Mouse (Mus musculus): ENCODE results near the gene Galns. TPM values are rescaled to one million over a fixed set of nuclear protein-coding genes. Genes with fewer than 3 reads are reported as not detected.
A peak's percentile ranks its signal among the peaks of the same experiment; 100 is the strongest.

Galns gene
- polyA plus RNA-seq, 1 experiment from 2014 or later, result 11.1 TPM

DNA sequence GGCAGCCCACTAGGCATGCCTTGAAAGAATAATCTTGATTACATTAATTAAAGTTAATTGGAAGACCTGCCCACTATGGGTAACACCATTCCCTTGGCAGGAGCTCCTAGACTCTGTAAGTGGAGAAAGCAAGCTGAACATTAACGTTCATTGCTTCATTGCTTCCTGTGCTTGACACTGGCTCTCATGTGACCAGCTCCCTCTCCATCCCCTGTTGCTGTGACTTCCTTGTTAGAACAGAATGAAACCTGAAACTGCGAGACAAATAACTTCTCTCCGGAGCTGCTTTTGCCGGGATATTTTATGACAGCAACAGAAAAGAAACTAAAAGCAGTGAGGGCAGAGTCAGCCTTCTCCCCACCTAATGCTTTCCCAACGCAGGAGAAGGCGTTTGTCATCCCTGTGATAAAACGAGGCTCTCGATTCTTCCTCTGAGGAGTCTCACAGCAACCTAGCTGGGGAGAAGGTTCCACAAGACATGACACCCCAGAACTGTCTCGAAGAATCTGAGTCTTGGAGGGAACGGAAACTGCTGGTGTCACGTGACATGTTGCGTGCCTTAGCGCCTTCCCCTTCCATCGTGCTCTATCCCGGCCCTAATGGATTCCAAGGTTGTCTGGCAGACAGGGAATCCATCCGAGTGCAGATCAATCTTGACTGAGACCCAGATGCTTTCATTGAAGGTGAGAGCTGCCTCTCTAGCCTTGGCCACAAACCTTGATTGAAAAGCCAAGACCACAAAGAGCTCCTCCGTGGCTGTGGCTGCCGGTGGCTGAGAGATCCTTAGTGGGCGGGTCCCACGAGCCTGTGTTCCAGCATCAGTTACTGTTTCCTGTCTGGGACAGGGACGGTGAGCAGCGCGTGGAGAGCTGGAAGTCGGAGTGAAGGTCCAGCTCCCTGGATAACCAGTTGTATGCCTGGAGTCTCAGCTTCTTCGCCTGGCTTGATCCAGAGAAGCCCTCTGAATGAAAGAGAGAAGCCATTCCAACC is 46.6 kb downstream of the Galns start:
- no peak for ATAC-seq (ENCODE audit: extremely low read depth, insufficient number of reproducible peaks, low FRiP score, low TSS enrichment)
- 76% methylated on average over 25 of the region's 25 CpGs for WGBS
- H3K27ac ChIP-seq (replicated peaks), result no peak overlapping the region

DNA sequence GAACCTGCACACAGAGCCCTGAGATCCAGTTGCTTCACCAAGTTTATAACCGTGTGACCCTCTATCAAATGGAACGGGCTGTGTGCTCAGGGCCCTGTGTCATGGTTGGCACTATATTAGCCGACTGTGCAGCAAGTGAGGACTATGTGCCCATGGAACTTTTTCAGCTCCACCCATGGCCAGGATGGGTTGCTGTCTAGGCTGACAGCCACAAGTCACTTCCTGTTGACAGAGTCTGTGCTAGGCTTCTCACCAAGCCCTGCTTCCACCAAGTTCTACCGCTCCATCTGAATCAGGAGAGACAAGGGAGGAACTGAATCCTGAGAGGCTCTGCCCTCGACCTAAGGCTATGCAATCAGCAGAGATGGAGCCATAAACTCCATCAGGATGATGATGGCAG is 50.1 kb downstream of the Galns start:
- no peak for ATAC-seq (ENCODE audit: extremely low read depth, insufficient number of reproducible peaks, low FRiP score, low TSS enrichment)
- H3K36me3 ChIP-seq, result no peaks in the 10 kb centered on the region
- WGBS, result 74% methylated on average over 5 of the region's 5 CpGs
- peaks cover 28% of the 10 kb centered on the region for H3K4me1 ChIP-seq
- H3K4me2 ChIP-seq, result no peak overlapping the region
- no peak overlapping the region for H3K4me3 ChIP-seq
- H3K27ac ChIP-seq (replicated peaks), result no peak overlapping the region
- no peak overlapping the region for H3K9ac ChIP-seq
- no peaks in the 10 kb centered on the region for H3K27me3 ChIP-seq (replicated peaks)
- H3K9me3 ChIP-seq, result no peaks in the 10 kb centered on the region

More for the DNA sequence above, 46.6 kb downstream of the Galns start:
- peaks cover 28% of the 10 kb centered on the region for H3K4me1 ChIP-seq
- no peak overlapping the region for H3K4me2 ChIP-seq
- H3K36me3 ChIP-seq, result peaks cover 5% of the 10 kb centered on the region
- H3K9ac ChIP-seq, result 0 out of 2 replicates have a peak overlapping the region, but pooled peaks have one; percentile 3
- no peaks in the 10 kb centered on the region for H3K9me3 ChIP-seq
- no peaks in the 10 kb centered on the region for H3K27me3 ChIP-seq (replicated peaks)
- no peak overlapping the region for H3K4me3 ChIP-seq

- WGBS, result 10% methylated on average over 12 of the region's 12 CpGs
- peak overlapping the region; percentile 72 for H3K27ac ChIP-seq (replicated peaks)
Measured at GRCm38 (mm10) chr8:122558671-122559349, 52.5 kb downstream of the Galns start.

DNA sequence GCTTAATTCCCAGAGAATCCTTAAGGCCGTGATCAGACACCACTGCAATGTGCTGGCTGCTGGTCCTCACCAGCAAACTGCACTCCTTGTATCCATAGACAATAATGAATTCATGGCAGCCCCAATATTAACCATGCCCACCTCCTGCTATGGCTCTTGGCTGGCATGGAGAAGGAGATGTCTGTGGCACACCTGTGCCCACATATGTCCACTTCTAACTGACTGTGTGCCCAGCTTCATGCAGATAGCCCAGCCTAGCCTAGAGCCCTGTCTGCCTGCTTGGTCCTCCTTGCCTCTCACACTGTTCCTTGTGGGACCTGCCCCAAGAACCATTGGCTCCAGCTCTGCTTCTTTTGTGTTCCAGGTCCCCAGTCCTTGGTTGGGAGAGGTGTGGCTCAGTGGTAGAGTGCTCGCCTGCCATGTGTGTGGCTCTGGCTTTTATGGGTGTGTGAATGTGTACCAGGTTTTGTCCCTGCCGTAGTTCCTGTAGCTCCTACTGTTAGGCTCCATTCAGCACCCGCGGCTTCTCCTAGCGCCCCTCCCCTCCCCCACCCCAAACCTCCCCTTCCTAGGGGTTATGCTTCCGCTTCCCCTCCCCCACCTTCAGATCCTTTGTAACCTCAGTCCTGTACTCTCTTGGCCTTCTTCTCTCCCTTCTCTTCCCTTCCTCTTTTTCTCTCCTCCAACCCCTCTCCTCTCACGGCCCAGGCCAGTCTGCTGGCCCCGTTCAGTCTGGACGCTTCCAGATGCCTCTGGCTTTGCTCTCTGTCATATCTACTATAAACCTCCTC is 53.8 kb downstream of the Galns start:
- 37% methylated on average over 10 of the region's 10 CpGs for WGBS
- Histone ChIP-seq H3K4me3 (no peak overlapping the region), H3K4me2 (peak overlapping the region; percentile 43; the same call in 1 of the 2 replicates)

More at GRCm38 (mm10) chr8:122558671-122559349, 52.5 kb downstream of the Galns start:
- ATAC-seq (ENCODE audit: extremely low read depth, insufficient number of reproducible peaks, low FRiP score, low TSS enrichment), result no peak
- Histone ChIP-seq H3K9ac (0 out of 2 replicates have a peak overlapping the region, but pooled peaks have one; percentile 34), H3K36me3 (no peaks in the 10 kb centered on the region), H3K4me1 (peaks cover 35% of the 10 kb centered on the region), H3K4me2 (no peak overlapping the region; the same call in 1 of the 2 replicates), H3K4me3 (no peak overlapping the region), H3K27me3 (replicated peaks) (no peaks in the 10 kb centered on the region), H3K9me3 (no peaks in the 10 kb centered on the region)

DNA sequence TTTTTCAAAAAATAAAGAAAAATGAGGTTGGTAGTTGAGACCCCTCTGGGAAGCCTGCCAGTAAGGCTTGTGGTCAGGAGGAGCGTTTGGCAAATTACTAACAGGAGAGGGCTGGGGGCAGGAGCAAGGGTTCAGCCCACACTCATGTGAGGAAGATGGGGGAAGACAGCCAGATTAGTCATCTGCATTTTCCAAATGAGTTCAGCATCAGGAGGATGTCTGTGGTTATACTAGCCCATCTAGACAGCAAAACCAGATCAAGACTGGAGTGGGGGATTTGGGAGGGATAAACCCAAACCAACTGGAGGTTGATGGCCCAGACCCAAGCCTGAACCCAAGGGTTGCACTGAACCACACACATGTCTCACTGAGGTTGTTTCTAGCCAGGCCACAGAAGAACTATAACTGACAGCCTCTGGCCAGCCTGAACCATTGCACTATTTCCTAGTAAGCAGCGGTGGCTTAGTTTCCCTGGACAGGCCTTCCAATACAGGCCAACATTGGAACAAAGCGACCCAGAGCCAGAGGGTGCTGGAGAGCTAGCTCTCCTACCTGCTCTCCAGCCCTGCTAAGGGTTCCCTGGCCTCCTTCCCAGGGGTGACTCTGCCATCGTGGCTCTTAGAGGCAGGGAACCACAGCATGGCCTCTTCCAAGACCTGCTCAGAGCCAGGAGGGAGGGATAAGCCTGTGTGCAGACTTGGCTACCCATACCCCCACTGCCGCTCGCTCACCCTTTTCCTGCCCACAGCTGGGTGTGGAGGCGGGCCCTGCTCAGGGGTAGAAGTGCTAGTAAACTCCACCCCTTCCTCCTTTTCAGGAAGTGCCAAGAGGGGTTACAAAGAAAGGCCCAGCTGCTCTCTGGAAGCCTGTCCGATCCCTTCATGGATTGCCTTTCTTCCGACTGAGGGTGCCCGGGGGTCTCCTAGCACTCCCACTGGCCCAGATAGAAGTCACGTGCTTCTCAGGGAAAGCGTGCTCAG is 54.9 kb downstream of the Galns start:
- WGBS, result 52% methylated on average over 12 of the region's 12 CpGs
- ATAC-seq (ENCODE audit: extremely low read depth, insufficient number of reproducible peaks, low FRiP score, low TSS enrichment), result no peak
- peak overlapping the region; percentile 59 for H3K9ac ChIP-seq
- no peaks in the 10 kb centered on the region for H3K36me3 ChIP-seq
- no peaks in the 10 kb centered on the region for H3K9me3 ChIP-seq
- peaks cover 38% of the 10 kb centered on the region for H3K4me1 ChIP-seq
- no peaks in the 10 kb centered on the region for H3K27me3 ChIP-seq (replicated peaks)
- no peak overlapping the region for H3K4me3 ChIP-seq
- H3K4me2 ChIP-seq, result peak overlapping the region; percentile 43
- peak overlapping the region; percentile 66 for H3K27ac ChIP-seq (replicated peaks)

More for the DNA sequence above, 53.8 kb downstream of the Galns start:
- peaks cover 35% of the 10 kb centered on the region for H3K4me1 ChIP-seq
- H3K9ac ChIP-seq, result peak overlapping the region; percentile 59; the same call in 1 of the 2 replicates
- no peaks in the 10 kb centered on the region for H3K9me3 ChIP-seq
- H3K27me3 ChIP-seq (replicated peaks), result no peaks in the 10 kb centered on the region
- H3K27ac ChIP-seq (replicated peaks), result peak overlapping the region; percentile 66; the same call in 1 of the 2 replicates
- ATAC-seq (ENCODE audit: extremely low read depth, insufficient number of reproducible peaks, low FRiP score, low TSS enrichment), result no peak
- H3K36me3 ChIP-seq, result no peaks in the 10 kb centered on the region

GRCm38 (mm10) chr8:122554786-122555185 is 56.5 kb downstream of the Galns start:
- WGBS, result 75% methylated on average over 6 of the region's 6 CpGs
- H3K4me1 ChIP-seq, result peaks cover 45% of the 10 kb centered on the region

DNA sequence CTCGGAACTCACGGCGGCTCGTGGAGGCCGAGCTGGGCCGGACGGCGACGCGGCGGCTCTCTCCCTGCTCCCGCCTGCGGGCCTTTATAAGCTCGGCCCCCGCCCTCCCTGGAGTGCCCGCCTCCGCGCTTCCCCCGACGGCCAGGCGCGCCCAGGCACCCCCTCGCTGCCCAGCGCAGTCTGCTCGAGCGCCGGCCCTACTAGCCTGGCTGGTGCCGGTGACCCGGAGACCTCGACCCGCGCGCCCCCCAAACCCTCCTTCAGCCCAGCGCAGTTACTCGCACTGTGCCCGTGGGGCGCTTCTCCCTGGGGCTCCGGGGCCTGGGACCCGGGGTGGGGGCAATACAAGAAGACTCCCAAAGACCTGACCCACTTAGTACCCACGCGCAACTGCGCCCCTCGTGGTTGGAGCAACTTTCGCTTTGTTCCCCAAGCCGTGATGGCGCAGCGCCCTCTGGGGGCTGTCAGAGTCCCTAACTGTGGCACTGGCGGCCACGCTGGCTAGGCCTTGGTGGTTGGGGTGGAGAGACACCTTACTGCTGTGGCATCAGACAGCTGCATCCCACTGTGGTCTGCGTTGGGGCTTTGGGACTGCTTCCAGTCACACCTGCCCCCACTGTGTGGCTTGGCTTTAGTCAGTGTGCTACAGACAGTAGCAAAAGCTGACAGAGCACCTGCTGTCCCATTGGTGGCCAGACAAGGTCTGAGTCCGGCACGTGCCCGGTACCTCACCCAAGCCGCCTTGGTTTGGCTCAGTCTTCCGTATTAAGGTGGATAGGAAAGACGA is 59.8 kb downstream of the Galns start, which contains the start of gene Piezo1:
Piezo1 (minus strand) TSS at position 65 of the 787 bp plus-strand sequence.
- ATAC-seq (ENCODE audit: extremely low read depth, insufficient number of reproducible peaks, low FRiP score, low TSS enrichment), result peak; percentile 61
- Histone ChIP-seq H3K4me1 (peaks cover 52% of the 10 kb centered on the region), H3K36me3 (no peaks in the 10 kb centered on the region), H3K27ac (replicated peaks) (peak within 1 kb of the TSS; percentile 84), H3K27me3 (replicated peaks) (no peaks in the 10 kb centered on the region), H3K4me3 (peak within 1 kb of the TSS; percentile 72), H3K9me3 (no peaks in the 10 kb centered on the region), H3K4me2 (peak within 1 kb of the TSS; percentile 80), H3K9ac (peak within 1 kb of the TSS; percentile 90)
- WGBS, result 10% methylated on average over 50 of the region's 56 CpGs

More at GRCm38 (mm10) chr8:122554786-122555185, 56.5 kb downstream of the Galns start:
- Histone ChIP-seq H3K9ac (no peak overlapping the region), H3K4me3 (no peak overlapping the region), H3K36me3 (no peaks in the 10 kb centered on the region), H3K9me3 (no peaks in the 10 kb centered on the region), H3K4me2 (no peak overlapping the region), H3K27ac (replicated peaks) (no peak overlapping the region), H3K27me3 (replicated peaks) (no peaks in the 10 kb centered on the region)
- no peak for ATAC-seq (ENCODE audit: extremely low read depth, insufficient number of reproducible peaks, low FRiP score, low TSS enrichment)

DNA sequence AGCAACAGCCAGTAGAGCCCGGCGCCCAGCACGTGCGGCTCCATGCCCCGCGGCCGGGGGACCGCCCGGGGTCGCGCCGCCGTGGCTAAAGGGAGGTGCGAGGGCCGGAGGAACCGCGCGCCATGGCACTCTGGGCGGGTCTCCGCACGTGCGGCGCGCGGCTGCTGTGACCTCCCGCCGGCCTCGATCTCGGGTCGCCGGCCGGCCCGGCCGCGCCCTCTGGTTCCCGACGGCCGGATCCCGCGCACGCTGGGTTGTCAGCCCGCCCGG is 60.3 kb downstream of the Galns start:
- Histone ChIP-seq H3K9me3 (no peaks in the 10 kb centered on the region), H3K9ac (peak overlapping the region; percentile 90), H3K27ac (replicated peaks) (peak overlapping the region; percentile 84), H3K4me3 (peak overlapping the region; percentile 72), H3K36me3 (no peaks in the 10 kb centered on the region), H3K4me2 (peak overlapping the region; percentile 80), H3K4me1 (peaks cover 53% of the 10 kb centered on the region), H3K27me3 (replicated peaks) (no peaks in the 10 kb centered on the region)
- no peak; the same call in 1 of the 2 replicates for ATAC-seq (ENCODE audit: extremely low read depth, insufficient number of reproducible peaks, low FRiP score, low TSS enrichment)
- under 1% methylated on average over 37 of the region's 43 CpGs for WGBS

DNA sequence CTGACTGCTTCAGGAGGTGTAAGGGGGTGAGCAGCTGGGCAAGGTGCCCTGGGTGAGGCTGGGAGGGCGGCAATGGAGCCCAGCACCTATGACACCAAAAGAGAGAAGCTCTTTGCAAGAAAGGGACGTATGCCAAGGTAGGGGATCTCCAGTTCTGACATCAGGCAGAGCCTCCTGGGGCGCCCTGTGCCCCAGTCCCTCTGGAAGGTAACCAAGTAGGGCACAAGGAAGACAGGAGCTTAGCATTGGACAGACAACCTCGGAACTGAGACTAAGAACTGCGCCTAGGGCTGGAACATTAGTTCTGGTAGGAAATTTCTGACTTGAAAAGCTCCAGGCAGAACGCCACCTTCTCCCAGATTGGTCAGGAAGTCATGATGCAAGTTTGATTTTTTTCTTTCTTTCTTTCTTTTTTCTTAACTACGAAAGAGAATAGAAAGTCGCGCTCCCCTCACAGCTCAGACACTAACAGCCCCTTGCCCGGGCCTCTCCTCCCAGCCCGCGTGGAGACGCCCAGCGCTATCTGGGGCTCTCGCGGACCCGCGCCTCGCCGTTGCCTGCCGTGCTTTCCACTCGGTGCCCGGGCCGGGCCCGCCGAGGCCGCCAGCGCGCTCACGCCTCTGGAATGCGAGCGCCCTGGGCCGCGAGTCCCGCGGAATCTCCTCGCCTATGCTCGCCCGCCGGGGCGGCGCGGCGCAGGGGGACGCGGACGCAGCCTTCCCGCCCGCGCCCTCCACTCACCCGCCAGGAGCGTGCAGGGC is 60.8 kb downstream of the Galns start:
- ATAC-seq (ENCODE audit: extremely low read depth, insufficient number of reproducible peaks, low FRiP score, low TSS enrichment), result peak; percentile 21; the same call in 1 of the 2 replicates
- WGBS, result 2% methylated on average over 45 of the region's 52 CpGs
- no peaks in the 10 kb centered on the region for H3K27me3 ChIP-seq (replicated peaks)
- peak overlapping the region; percentile 84 for H3K27ac ChIP-seq (replicated peaks)
- peaks cover 57% of the 10 kb centered on the region for H3K4me1 ChIP-seq
- peak overlapping the region; percentile 72 for H3K4me3 ChIP-seq
- H3K9ac ChIP-seq, result peak overlapping the region; percentile 90
- H3K36me3 ChIP-seq, result no peaks in the 10 kb centered on the region
- H3K4me2 ChIP-seq, result peak overlapping the region; percentile 80
- no peaks in the 10 kb centered on the region for H3K9me3 ChIP-seq
